Mouse (Mus musculus): ENCODE data around the gene Meioc.

Gene Meioc

GRCm38 (mm10) chr11:102663416-102663815 lies at the start of gene Meioc:
TSS of gene Meioc (plus strand) at chr11:102663716.
- no peak for ATAC-seq (ENCODE audit: insufficient number of reproducible peaks, low FRiP score, low TSS enrichment)

GRCm38 (mm10) chr11:102619449-102619848 lies 44.1 kb upstream of the Meioc start:
- ATAC-seq (ENCODE audit: insufficient number of reproducible peaks, low FRiP score, low TSS enrichment), result no peak

GRCm38 (mm10) chr11:102623876-102624789 lies 39.4 kb upstream of the Meioc start:
- no peak for ATAC-seq (ENCODE audit: insufficient number of reproducible peaks, low FRiP score, low TSS enrichment)

GRCm38 (mm10) chr11:102624888-102625407 lies 38.6 kb upstream of the Meioc start:
- ATAC-seq (ENCODE audit: insufficient number of reproducible peaks, low FRiP score, low TSS enrichment), result no peak

GRCm38 (mm10) chr11:102627171-102627931 lies 36.2 kb upstream of the Meioc start:
- ATAC-seq (ENCODE audit: insufficient number of reproducible peaks, low FRiP score, low TSS enrichment), result no peak

- ATAC-seq (ENCODE audit: insufficient number of reproducible peaks, low FRiP score, low TSS enrichment), result no peak
Observed at GRCm38 (mm10) chr11:102628529-102628928, 35.0 kb upstream of the Meioc start.

- ATAC-seq (ENCODE audit: insufficient number of reproducible peaks, low FRiP score, low TSS enrichment), result no peak
Observed at GRCm38 (mm10) chr11:102629375-102629774, 34.1 kb upstream of the Meioc start.

- no peak for ATAC-seq (ENCODE audit: insufficient number of reproducible peaks, low FRiP score, low TSS enrichment)
Observed at GRCm38 (mm10) chr11:102630731-102631130, 32.8 kb upstream of the Meioc start.

GRCm38 (mm10) chr11:102631203-102631602 lies 32.3 kb upstream of the Meioc start:
- ATAC-seq (ENCODE audit: insufficient number of reproducible peaks, low FRiP score, low TSS enrichment), result no peak

GRCm38 (mm10) chr11:102632725-102633124 lies 30.8 kb upstream of the Meioc start:
- no peak for ATAC-seq (ENCODE audit: insufficient number of reproducible peaks, low FRiP score, low TSS enrichment)

GRCm38 (mm10) chr11:102633379-102633778 lies 30.1 kb upstream of the Meioc start:
- no peak for ATAC-seq (ENCODE audit: insufficient number of reproducible peaks, low FRiP score, low TSS enrichment)

- ATAC-seq (ENCODE audit: insufficient number of reproducible peaks, low FRiP score, low TSS enrichment), result no peak
Observed at GRCm38 (mm10) chr11:102636887-102637286, 26.6 kb upstream of the Meioc start.

GRCm38 (mm10) chr11:102643891-102644382 lies 19.6 kb upstream of the Meioc start:
- no peak for ATAC-seq (ENCODE audit: insufficient number of reproducible peaks, low FRiP score, low TSS enrichment)

GRCm38 (mm10) chr11:102646226-102646625 lies 17.3 kb upstream of the Meioc start:
- no peak for ATAC-seq (ENCODE audit: insufficient number of reproducible peaks, low FRiP score, low TSS enrichment)

- ATAC-seq (ENCODE audit: insufficient number of reproducible peaks, low FRiP score, low TSS enrichment), result no peak
Observed at GRCm38 (mm10) chr11:102647885-102648284, 15.6 kb upstream of the Meioc start.

GRCm38 (mm10) chr11:102651381-102651780 lies 12.1 kb upstream of the Meioc start:
- ATAC-seq (ENCODE audit: insufficient number of reproducible peaks, low FRiP score, low TSS enrichment), result no peak

GRCm38 (mm10) chr11:102652844-102653243 lies 10.7 kb upstream of the Meioc start:
- ATAC-seq (ENCODE audit: insufficient number of reproducible peaks, low FRiP score, low TSS enrichment), result no peak

GRCm38 (mm10) chr11:102655888-102656287 lies 7.6 kb upstream of the Meioc start:
- no peak for ATAC-seq (ENCODE audit: insufficient number of reproducible peaks, low FRiP score, low TSS enrichment)

- ATAC-seq (ENCODE audit: insufficient number of reproducible peaks, low FRiP score, low TSS enrichment), result no peak
Observed at GRCm38 (mm10) chr11:102656326-102656926, 7.1 kb upstream of the Meioc start.

- ATAC-seq (ENCODE audit: insufficient number of reproducible peaks, low FRiP score, low TSS enrichment), result no peak
Observed at GRCm38 (mm10) chr11:102656931-102657330, 6.6 kb upstream of the Meioc start.

Measured in cerebellum, adult (tissue).